Mouse (Mus musculus) T-helper 17 cell (primary cell): ENCODE measurements around the gene 2610528A11Rik.

Experiments used
- in situ Hi-C, 2 experiments: fragments of 300-600 bp; cut with MboI, MseI; formaldehyde crosslinking; loops; 1 replicate in 1 of 2; 2 replicates in 1 of 2; pipeline ENCODE4 v1.15.1; 2025; ENCODE audit warnings: high pct_unique_total_duplicates in 2 of 2

2610528A11Rik gene

GRCm38 (mm10) chr14:37095556-37095955, 18.3 kb downstream of the 2610528A11Rik start:
- in situ Hi-C loops, result no loop called here

- in situ Hi-C loops, result no loop called here
Measured at GRCm38 (mm10) chr14:37094436-37094835, 19.4 kb downstream of the 2610528A11Rik start.

GRCm38 (mm10) chr14:37083755-37084154, 30.1 kb downstream of the 2610528A11Rik start:
- in situ Hi-C loops, result no loop called here

- in situ Hi-C loops, result no loop called here
Measured at GRCm38 (mm10) chr14:37080724-37081123, 33.1 kb downstream of the 2610528A11Rik start.

- in situ Hi-C loops, result no loop called here
Measured at GRCm38 (mm10) chr14:37068516-37068915, 45.3 kb downstream of the 2610528A11Rik start.

GRCm38 (mm10) chr14:37067629-37068028, 46.2 kb downstream of the 2610528A11Rik start, which contains the start of gene Lrit2:
Lrit2 (plus strand) TSS chr14:37067929.
- in situ Hi-C loops, result no loop called here

- in situ Hi-C loops, result no loop called here
Measured at GRCm38 (mm10) chr14:37066636-37067035, 47.2 kb downstream of the 2610528A11Rik start.

GRCm38 (mm10) chr14:37064849-37065248, 49.0 kb downstream of the 2610528A11Rik start:
- in situ Hi-C loops, result no loop called here
